Mouse (Mus musculus) urinary bladder, postnatal 10 days (tissue): Measurements from ENCODE around the gene Ezh1.

Source experiments
- DNase-seq: peaks from one replicate; pipeline ENCODE4 v3.0.0; 2022; ENCODE audit warnings: low spot score

Ezh1 gene

DNA sequence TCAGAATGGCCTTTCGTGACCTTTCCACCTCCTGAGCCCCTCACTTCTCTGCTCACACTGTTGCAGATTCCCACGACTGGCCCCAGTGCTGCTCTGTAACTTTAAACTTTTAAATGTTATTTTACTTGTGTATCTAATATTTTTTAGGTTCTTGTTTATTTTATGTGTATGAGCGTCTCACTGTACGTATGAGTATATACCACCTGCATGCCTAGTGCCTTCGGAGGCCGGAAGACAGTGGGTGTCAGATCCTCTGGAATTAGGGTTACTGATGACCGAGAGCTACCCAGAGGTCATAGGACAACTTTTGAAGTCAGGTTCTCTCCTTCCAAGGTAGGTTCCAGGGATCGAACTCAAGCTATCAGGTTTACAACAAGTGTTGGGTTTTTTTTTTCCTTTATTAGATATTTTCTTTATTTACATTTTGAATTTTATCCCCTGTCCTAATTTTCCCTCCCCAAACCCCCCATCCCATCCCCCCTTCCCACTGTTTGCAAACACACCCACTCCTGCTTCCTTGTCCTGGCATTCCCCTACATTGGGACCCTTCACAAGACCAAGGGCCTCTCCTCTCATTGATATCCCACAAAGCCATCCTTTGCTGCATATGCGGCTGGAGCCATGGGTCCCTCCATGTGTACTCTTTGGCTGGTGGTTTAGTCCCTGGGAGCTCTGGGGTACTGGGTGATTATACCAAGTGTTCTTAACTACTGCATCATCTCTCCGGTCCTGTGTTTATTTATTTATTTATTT is 83.9 kb downstream of the Ezh1 start:
- DNase-seq, result no peak
